Mouse (Mus musculus): ENCODE results near the gene St3gal4.

The St3gal4 gene

DNA sequence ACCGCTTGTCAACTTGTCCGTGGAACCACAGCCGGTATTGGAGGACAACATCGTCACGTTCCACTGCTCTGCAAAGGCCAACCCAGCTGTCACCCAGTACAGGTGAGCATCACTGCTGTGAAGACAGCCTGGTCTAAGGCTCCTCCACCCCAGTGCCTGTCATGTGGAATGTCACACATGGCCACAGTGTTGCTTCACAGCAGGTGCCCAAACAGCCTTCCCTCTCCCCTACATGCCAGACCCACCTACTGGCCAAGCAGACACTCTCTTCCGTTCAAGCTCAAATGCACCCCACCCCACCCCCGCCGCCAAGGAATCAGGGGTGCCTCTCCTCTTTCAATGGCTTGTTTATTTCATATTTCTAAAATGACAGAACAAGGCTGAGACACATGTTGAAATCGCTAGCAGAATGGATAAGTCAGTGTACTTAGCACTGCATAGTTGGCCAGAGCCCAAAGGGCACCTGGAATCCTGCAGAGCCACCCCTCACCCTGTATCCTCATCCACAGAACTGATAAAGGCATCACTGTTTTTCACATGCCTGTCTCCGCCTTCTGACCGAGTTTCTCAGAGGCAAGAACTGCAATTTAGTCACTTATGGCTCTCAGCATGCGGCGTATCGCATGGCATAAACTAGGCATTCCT, 111.2 kb downstream of the St3gal4 start:
- no peak for DNase-seq (ENCODE audit: low read depth)

DNA sequence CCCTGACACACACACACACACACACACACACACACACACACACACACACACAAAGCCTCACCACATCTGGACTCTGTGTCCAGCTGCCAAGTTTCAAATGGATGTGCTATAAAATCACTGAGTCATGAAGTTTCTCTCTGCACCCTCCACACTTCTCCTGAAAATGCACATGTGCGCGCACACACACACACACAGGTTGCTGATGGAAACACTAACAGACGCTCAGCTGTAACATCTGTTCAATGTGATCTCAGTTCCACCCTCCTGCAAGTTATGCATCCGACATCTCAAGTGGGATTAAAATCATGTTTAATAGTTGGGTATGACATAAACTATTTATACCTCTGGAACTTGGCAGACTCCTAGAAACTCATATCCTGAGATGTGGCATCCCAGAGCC, 115.0 kb downstream of the St3gal4 start:
- DNase-seq (ENCODE audit: low read depth) = no peak

DNA sequence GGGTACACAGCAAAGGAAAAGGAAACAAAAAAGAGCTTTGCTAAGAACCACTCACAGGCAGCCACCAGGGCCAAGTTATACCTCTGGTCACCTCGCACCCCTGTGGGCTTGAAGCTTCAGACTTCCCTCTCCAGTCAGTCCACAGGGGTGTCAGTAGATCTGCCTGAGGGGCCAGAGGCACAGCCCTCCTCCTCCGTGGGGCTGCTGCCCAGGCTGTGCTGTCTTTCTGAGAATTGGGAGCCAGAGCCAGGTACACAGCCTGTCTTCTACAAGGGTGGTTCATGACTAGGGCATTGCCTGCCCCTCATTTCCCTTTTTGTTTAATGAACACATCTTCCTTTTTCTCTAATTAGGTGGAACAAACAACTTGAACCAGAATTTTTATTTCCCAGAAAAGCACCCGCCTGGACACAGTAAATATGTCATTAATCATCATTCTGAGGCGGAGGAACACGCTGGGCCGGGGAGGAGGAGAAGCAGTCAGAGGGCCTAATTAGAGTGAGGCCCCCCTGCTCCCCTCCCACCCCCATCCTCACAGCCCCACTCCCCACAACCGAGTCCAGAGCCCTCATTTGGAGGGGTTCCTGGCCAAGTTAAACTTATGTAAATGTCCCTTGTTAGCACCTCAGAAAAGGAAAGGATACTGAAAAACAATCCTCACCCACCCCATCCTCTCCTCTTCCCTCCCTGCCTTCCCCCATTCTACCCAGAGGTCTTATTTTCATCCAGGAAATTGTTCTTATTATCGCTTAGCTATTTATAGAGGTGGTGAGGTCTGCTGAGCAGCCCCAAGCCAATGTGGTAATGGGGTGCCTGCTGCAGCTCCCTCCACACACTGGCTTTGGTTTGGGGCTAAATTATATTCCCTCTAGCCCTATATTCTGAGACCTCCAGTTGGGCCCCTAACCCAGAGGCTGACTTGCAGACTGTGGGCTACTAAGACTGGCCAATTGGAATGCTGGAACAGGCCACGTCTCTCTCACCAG, 120.9 kb downstream of the St3gal4 start:
- no peak for DNase-seq (ENCODE audit: low read depth)
